Comparison of ENCODE assay signal across 34 mouse cellular contexts in genomic region chr5:36199519-36199918, GRCm38 (mm10). TPM values are rescaled to one million over a fixed set of nuclear protein-coding genes. Genes with fewer than 3 reads are reported as not detected.
"Had no signal": no experiment of that assay in that cellular context is flagged by ENCODE, and none has a peak within 500 bp of the region (broad histone marks: within the 10 kb centered on the region; RNA-seq: fewer than 3 reads in every experiment).

No protein-coding gene starts in this region.

- DNase-seq: cerebellum, adult 18-20 months; cerebellum, adult 2 months; cerebellum, adult 8-10 months; cerebellum, adult 9-10 months; cerebellum, adult 9-11 months; cerebellum, postnatal 10 days; cerebellum, postnatal 14 days; cerebellum, postnatal 25 days; cerebellum, postnatal 36 days; embryo, embryonic 11 days; forebrain, postnatal 0 days; gastrocnemius, postnatal 10 days; gastrocnemius, postnatal 14 days; gastrocnemius, postnatal 25 days; gastrocnemius, postnatal 36 days; heart, adult 11 months; heart, adult 18-20 months; heart, adult 2 months had no signal

- H3K27ac ChIP-seq: embryonic facial prominence, embryonic 10.5 days; embryonic facial prominence, embryonic 12.5 days; embryonic facial prominence, embryonic 13.5 days; embryonic facial prominence, embryonic 15.5 days; forebrain, embryonic 10.5 days; forebrain, embryonic 12.5 days; forebrain, embryonic 13.5 days; forebrain, embryonic 15.5 days; heart, adult 2 months had no signal

- ATAC-seq: forebrain, embryonic 13.5 days; forebrain, embryonic 14.5 days; forebrain, embryonic 15.5 days; forebrain, embryonic 16.5 days; forebrain, postnatal 0 days had no signal

- H3K4me2 ChIP-seq: embryonic facial prominence, embryonic 12.5 days; embryonic facial prominence, embryonic 13.5 days; embryonic facial prominence, embryonic 15.5 days; forebrain, embryonic 12.5 days; forebrain, embryonic 13.5 days; forebrain, embryonic 15.5 days had no signal

- H3K9ac ChIP-seq: embryonic facial prominence, embryonic 12.5 days; embryonic facial prominence, embryonic 13.5 days; embryonic facial prominence, embryonic 15.5 days; forebrain, embryonic 12.5 days; forebrain, embryonic 13.5 days; forebrain, embryonic 15.5 days; forebrain, postnatal 0 days had no signal

- H3K27me3 ChIP-seq: embryonic facial prominence, embryonic 12.5 days; embryonic facial prominence, embryonic 13.5 days; embryonic facial prominence, embryonic 15.5 days; forebrain, embryonic 12.5 days; forebrain, embryonic 13.5 days; forebrain, embryonic 15.5 days had no signal

- H3K36me3 ChIP-seq: embryonic facial prominence, embryonic 10.5 days; embryonic facial prominence, embryonic 12.5 days; embryonic facial prominence, embryonic 13.5 days; embryonic facial prominence, embryonic 15.5 days; forebrain, embryonic 10.5 days; forebrain, embryonic 12.5 days; forebrain, embryonic 15.5 days had no signal

- H3K9me3 ChIP-seq: embryonic facial prominence, embryonic 10.5 days; embryonic facial prominence, embryonic 12.5 days; embryonic facial prominence, embryonic 13.5 days; embryonic facial prominence, embryonic 15.5 days; forebrain, embryonic 10.5 days; forebrain, embryonic 12.5 days; forebrain, embryonic 13.5 days; forebrain, embryonic 15.5 days had no signal

- H3K4me3 ChIP-seq: embryonic facial prominence, embryonic 10.5 days; embryonic facial prominence, embryonic 12.5 days; embryonic facial prominence, embryonic 13.5 days; embryonic facial prominence, embryonic 15.5 days; erythroblast, embryonic 14.5 days; forebrain, embryonic 10.5 days; forebrain, embryonic 12.5 days; forebrain, embryonic 13.5 days; forebrain, embryonic 15.5 days; heart, adult 2 months had no signal

RNA-seq across cellular contexts. Expression of gene Psapl1, which starts 4.3 kb away (rescaled TPM):
- total RNA-seq: common myeloid progenitor, adult 5-6 weeks; forebrain, postnatal 0 days; gastrocnemius, adult 8-10 months; gastrocnemius, postnatal 10 days; gastrocnemius, postnatal 14 days; gastrocnemius, postnatal 25 days; gastrocnemius, postnatal 36 days; granulocyte monocyte progenitor cell, adult 5-6 weeks; heart, adult 18-20 months; heart, adult 2 months had no signal
- polyA plus RNA-seq: cerebellum, adult 2 months; cortical plate, adult 2 months; erythroblast, embryonic 14.5 days; forebrain, embryonic 14.5 days; forebrain, postnatal 0 days; frontal cortex, adult 2 months had no signal
